Mouse (Mus musculus): Measurements from ENCODE around the gene Gpat2. TPM values are rescaled to one million over a fixed set of nuclear protein-coding genes. Genes with fewer than 3 reads are reported as not detected.
A peak's percentile ranks its signal among the peaks of the same experiment; 100 is the strongest.

Gene Gpat2
- polyA plus RNA-seq, 1 experiment from 2014 or later: 0.05 TPM

- Histone ChIP-seq H3K36me3 (no peaks in the 10 kb centered on the region), H3K27me3 (replicated peaks) (no peaks in the 10 kb centered on the region), H3K9ac (replicated peaks) (no peak overlapping the region), H3K9me3 (replicated peaks) (no peaks in the 10 kb centered on the region), H3K4me2 (no peak overlapping the region), H3K4me3 (replicated peaks) (no peak overlapping the region), H3K27ac (replicated peaks) (no peak overlapping the region), H3K4me1 (no peaks in the 10 kb centered on the region)
- 89% methylated on average over 7 of the region's 7 CpGs for WGBS
- ATAC-seq (ENCODE audit: low FRiP score): no peak
Observed at GRCm38 (mm10) chr2:127398738-127399137, 26.3 kb upstream of the Gpat2 start.

- no peaks in the 10 kb centered on the region for H3K4me1 ChIP-seq
- H3K9me3 ChIP-seq (replicated peaks): no peaks in the 10 kb centered on the region
- ATAC-seq (ENCODE audit: low FRiP score): no peak
- H3K4me3 ChIP-seq (replicated peaks): no peak overlapping the region
- H3K27ac ChIP-seq (replicated peaks): no peak overlapping the region
- no peak overlapping the region for H3K9ac ChIP-seq (replicated peaks)
- H3K27me3 ChIP-seq (replicated peaks): no peaks in the 10 kb centered on the region
- H3K36me3 ChIP-seq: no peaks in the 10 kb centered on the region
- no peak overlapping the region for H3K4me2 ChIP-seq
- WGBS: 80% methylated on average over 6 of the region's 6 CpGs
Observed at GRCm38 (mm10) chr2:127411126-127411525, 13.9 kb upstream of the Gpat2 start.

- H3K27ac ChIP-seq (replicated peaks): no peak overlapping the region
- no peak overlapping the region for H3K9ac ChIP-seq (replicated peaks)
- no peak for ATAC-seq (ENCODE audit: low FRiP score)
- H3K4me1 ChIP-seq: no peaks in the 10 kb centered on the region
- no peaks in the 10 kb centered on the region for H3K27me3 ChIP-seq (replicated peaks)
- H3K36me3 ChIP-seq: no peaks in the 10 kb centered on the region
- no peak overlapping the region for H3K4me3 ChIP-seq (replicated peaks)
- no peak overlapping the region for H3K4me2 ChIP-seq
- H3K9me3 ChIP-seq (replicated peaks): no peaks in the 10 kb centered on the region
- 81% methylated on average over 10 of the region's 10 CpGs for WGBS
Observed at GRCm38 (mm10) chr2:127415806-127416205, 9.2 kb upstream of the Gpat2 start.

GRCm38 (mm10) chr2:127416706-127417105, 8.3 kb upstream of the Gpat2 start:
- Histone ChIP-seq H3K4me3 (replicated peaks) (no peak overlapping the region), H3K36me3 (no peaks in the 10 kb centered on the region), H3K4me2 (no peak overlapping the region), H3K9ac (replicated peaks) (no peak overlapping the region), H3K27ac (replicated peaks) (no peak overlapping the region), H3K9me3 (replicated peaks) (no peaks in the 10 kb centered on the region), H3K4me1 (no peaks in the 10 kb centered on the region), H3K27me3 (replicated peaks) (no peaks in the 10 kb centered on the region)
- no peak for ATAC-seq (ENCODE audit: low FRiP score)
- WGBS: 60% methylated on average over 3 of the region's 3 CpGs

GRCm38 (mm10) chr2:127418266-127418970, 6.6 kb upstream of the Gpat2 start:
- Histone ChIP-seq H3K36me3 (no peaks in the 10 kb centered on the region), H3K4me3 (replicated peaks) (no peak overlapping the region), H3K4me2 (no peak overlapping the region), H3K4me1 (no peaks in the 10 kb centered on the region), H3K9me3 (replicated peaks) (no peaks in the 10 kb centered on the region), H3K9ac (replicated peaks) (no peak overlapping the region), H3K27me3 (replicated peaks) (no peaks in the 10 kb centered on the region), H3K27ac (replicated peaks) (no peak overlapping the region)
- WGBS: 77% methylated on average over 10 of the region's 10 CpGs
- no peak for ATAC-seq (ENCODE audit: low FRiP score)

GRCm38 (mm10) chr2:127430238-127430637, 5.2 kb downstream of the Gpat2 start:
- no peak for ATAC-seq (ENCODE audit: low FRiP score)
- H3K36me3 ChIP-seq: peaks cover 8% of the 10 kb centered on the region; the same call in 1 of the 2 replicates
- no peaks in the 10 kb centered on the region for H3K4me1 ChIP-seq
- H3K4me3 ChIP-seq (replicated peaks): no peak overlapping the region
- H3K27me3 ChIP-seq (replicated peaks): no peaks in the 10 kb centered on the region; the same call in 1 of the 2 replicates
- H3K4me2 ChIP-seq: no peak overlapping the region
- H3K9me3 ChIP-seq (replicated peaks): no peaks in the 10 kb centered on the region
- no peak overlapping the region for H3K9ac ChIP-seq (replicated peaks)
- no peak overlapping the region for H3K27ac ChIP-seq (replicated peaks)
- 19% methylated on average over 3 of the region's 3 CpGs for WGBS

GRCm38 (mm10) chr2:127433487-127434295, 8.7 kb downstream of the Gpat2 start:
- Histone ChIP-seq H3K9ac (replicated peaks) (no peak overlapping the region), H3K27ac (replicated peaks) (no peak overlapping the region), H3K27me3 (replicated peaks) (no peaks in the 10 kb centered on the region), H3K4me3 (replicated peaks) (no peak overlapping the region), H3K4me2 (no peak overlapping the region), H3K9me3 (replicated peaks) (no peaks in the 10 kb centered on the region), H3K4me1 (no peaks in the 10 kb centered on the region), H3K36me3 (peaks cover 30% of the 10 kb centered on the region)
- ATAC-seq (ENCODE audit: low FRiP score): no peak
- 85% methylated on average over 9 of the region's 9 CpGs for WGBS

- H3K4me3 ChIP-seq (replicated peaks): no peak overlapping the region
- no peaks in the 10 kb centered on the region for H3K4me1 ChIP-seq
- H3K27me3 ChIP-seq (replicated peaks): no peaks in the 10 kb centered on the region
- ATAC-seq (ENCODE audit: low FRiP score): no peak
- no peak overlapping the region for H3K4me2 ChIP-seq
- WGBS: 52% methylated on average over 2 of the region's 2 CpGs
- H3K9ac ChIP-seq (replicated peaks): no peak overlapping the region
- H3K27ac ChIP-seq (replicated peaks): no peak overlapping the region
- no peaks in the 10 kb centered on the region for H3K9me3 ChIP-seq (replicated peaks)
- peaks cover 40% of the 10 kb centered on the region for H3K36me3 ChIP-seq
Observed at GRCm38 (mm10) chr2:127435135-127435534, 10.1 kb downstream of the Gpat2 start.

GRCm38 (mm10) chr2:127435554-127435953, 10.6 kb downstream of the Gpat2 start:
- no peak for ATAC-seq (ENCODE audit: low FRiP score)
- H3K27me3 ChIP-seq (replicated peaks): no peaks in the 10 kb centered on the region
- no peak overlapping the region for H3K4me3 ChIP-seq (replicated peaks)
- no peak overlapping the region for H3K27ac ChIP-seq (replicated peaks)
- no peaks in the 10 kb centered on the region for H3K4me1 ChIP-seq
- WGBS: 93% methylated on average over 2 of the region's 2 CpGs
- H3K9ac ChIP-seq (replicated peaks): no peak overlapping the region
- H3K9me3 ChIP-seq (replicated peaks): no peaks in the 10 kb centered on the region
- peaks cover 40% of the 10 kb centered on the region for H3K36me3 ChIP-seq
- no peak overlapping the region for H3K4me2 ChIP-seq

GRCm38 (mm10) chr2:127437697-127438096, 12.7 kb downstream of the Gpat2 start:
- Histone ChIP-seq H3K27ac (replicated peaks) (no peak overlapping the region), H3K9me3 (replicated peaks) (no peaks in the 10 kb centered on the region), H3K9ac (replicated peaks) (no peak overlapping the region), H3K4me1 (peaks cover 11% of the 10 kb centered on the region), H3K4me2 (no peak overlapping the region), H3K27me3 (replicated peaks) (no peaks in the 10 kb centered on the region), H3K36me3 (peaks cover 44% of the 10 kb centered on the region), H3K4me3 (replicated peaks) (no peak overlapping the region)
- ATAC-seq (ENCODE audit: low FRiP score): no peak
- 91% methylated on average over 5 of the region's 5 CpGs for WGBS

GRCm38 (mm10) chr2:127444055-127444789, 19.2 kb downstream of the Gpat2 start, which contains the start of gene Fahd2a:
Gene Fahd2a (minus strand): TSS chr2:127444565.
- peak; percentile 95 for ATAC-seq (ENCODE audit: low FRiP score)
- peak within 1 kb of the TSS; percentile 63; the same call in 1 of the 2 replicates for H3K27ac ChIP-seq (replicated peaks)
- H3K36me3 ChIP-seq: peaks cover 11% of the 10 kb centered on the region; the same call in 1 of the 2 replicates
- no peaks in the 10 kb centered on the region for H3K9me3 ChIP-seq (replicated peaks)
- peak within 1 kb of the TSS; percentile 88 for H3K4me3 ChIP-seq (replicated peaks)
- 3% methylated on average over 37 of the region's 37 CpGs for WGBS
- H3K9ac ChIP-seq (replicated peaks): peak within 1 kb of the TSS; percentile 78
- peak within 1 kb of the TSS; percentile 92 for H3K4me2 ChIP-seq
- H3K27me3 ChIP-seq (replicated peaks): 0 out of 2 replicates have a peak, but pooled peaks cover 4% of the 10 kb centered on the region
- peaks cover 28% of the 10 kb centered on the region for H3K4me1 ChIP-seq

Measured in neural tube, embryonic 15.5 days (tissue).